Mouse (Mus musculus): Measurements from ENCODE around the gene Prtn3.

DNA sequence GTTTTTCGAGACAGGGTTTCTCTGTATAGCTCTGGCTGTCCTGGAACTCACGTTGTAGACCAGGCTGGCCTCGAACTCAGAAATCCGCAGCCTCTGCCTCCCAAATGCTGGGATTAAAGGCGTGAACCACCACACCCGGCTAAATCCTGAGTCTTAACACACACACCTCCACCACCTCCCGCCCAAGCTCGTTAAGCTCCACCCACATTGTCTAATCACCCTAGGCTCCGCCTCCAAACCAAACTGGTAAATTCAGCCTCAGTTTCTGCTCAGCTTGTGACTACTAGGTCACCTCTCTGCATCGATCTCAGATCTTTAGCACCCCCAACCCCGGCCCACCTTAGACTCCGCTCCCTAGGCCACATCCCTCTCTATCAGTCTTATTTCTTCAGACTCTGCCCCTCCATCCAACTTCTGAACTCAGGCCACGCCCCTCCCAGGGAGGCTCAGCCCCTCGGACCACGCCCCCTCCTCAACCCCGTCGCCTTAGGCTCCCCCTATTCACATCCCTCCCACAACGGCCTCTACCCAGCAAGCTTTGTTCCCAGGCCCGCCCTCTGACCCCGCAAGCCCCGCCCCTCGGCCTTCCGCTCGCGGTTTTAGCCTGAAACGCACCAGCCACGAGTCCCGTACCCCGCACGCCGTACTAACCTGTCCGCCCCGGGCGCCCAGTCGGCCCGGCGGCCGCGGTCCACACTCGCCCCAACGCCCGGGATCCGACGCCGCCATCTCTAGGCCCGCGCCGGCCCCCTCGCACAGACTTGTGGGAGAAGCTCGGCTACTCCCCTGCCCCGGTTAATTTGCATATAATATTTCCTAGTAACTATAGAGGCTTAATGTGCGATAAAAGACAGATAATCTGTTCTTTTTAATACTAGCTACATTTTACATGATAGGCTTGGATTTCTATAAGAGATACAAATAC is 34.2 kb downstream of the Prtn3 start, which contains the start of gene Med16:
- no peak for TF ChIP-seq CHD2 (IDR thresholded peaks at IDR 0.05; ENCODE audit: low read depth, low read length)
- TF ChIP-seq ZNF384 (IDR thresholded peaks at IDR 0.05; ENCODE audit: low read depth, low read length) = no peak; the same call in 1 of the 2 replicates
- TF ChIP-seq MAFK (IDR thresholded peaks at IDR 0.05; ENCODE audit: insufficient read depth, low read depth, low read length) = no peak

Data from ES-E14 (cell line).